ENCODE assay signal across 19 mouse cellular contexts in genomic region chr12:46676341-46676740, GRCm38 (mm10).
"Had no signal": no experiment of that assay in that cellular context is flagged by ENCODE, and none has a peak within 500 bp of the region (broad histone marks: within the 10 kb centered on the region; RNA-seq: fewer than 3 reads in every experiment).

No protein-coding gene starts in this region.

- H3K9ac ChIP-seq: kidney, embryonic 15.5 days; liver, embryonic 13.5 days; midbrain, embryonic 12.5 days; midbrain, embryonic 15.5 days; neural tube, embryonic 13.5 days; stomach, embryonic 15.5 days had no signal

- H3K27me3 ChIP-seq: kidney, embryonic 15.5 days; liver, embryonic 13.5 days; midbrain, embryonic 12.5 days; midbrain, embryonic 15.5 days; neural tube, embryonic 13.5 days; stomach, embryonic 15.5 days had no signal

- DNase-seq: kidney, adult 11 months; kidney, adult 8-10 months; kidney, postnatal 10 days; kidney, postnatal 36 days; liver, embryonic 13.5 days; lung, adult 2 months; lung, postnatal 14 days; lung, postnatal 4 days; retina, postnatal 1 day; right cerebral cortex, postnatal 25 days; spleen, adult 18-20 months; thymus, postnatal 36 days had no signal

- H3K4me2 ChIP-seq: kidney, embryonic 15.5 days; liver, embryonic 13.5 days; midbrain, embryonic 12.5 days; midbrain, embryonic 15.5 days; neural tube, embryonic 13.5 days; stomach, embryonic 15.5 days had no signal

- H3K4me1 ChIP-seq: kidney, embryonic 15.5 days; liver, embryonic 13.5 days; midbrain, embryonic 12.5 days; midbrain, embryonic 15.5 days; neural tube, embryonic 13.5 days; stomach, embryonic 15.5 days had no signal

- H3K4me3 ChIP-seq: kidney, embryonic 15.5 days; left cerebral cortex, adult 2 months; liver, embryonic 13.5 days; midbrain, embryonic 12.5 days; midbrain, embryonic 15.5 days; myocyte; neural tube, embryonic 13.5 days; stomach, embryonic 15.5 days had no signal

- H3K9me3 ChIP-seq: kidney, embryonic 15.5 days; liver, embryonic 13.5 days; midbrain, embryonic 12.5 days; midbrain, embryonic 15.5 days; neural tube, embryonic 13.5 days; stomach, embryonic 15.5 days had no signal

- H3K27ac ChIP-seq: kidney, embryonic 15.5 days; left cerebral cortex, adult 2 months; liver, embryonic 13.5 days; midbrain, embryonic 12.5 days; midbrain, embryonic 15.5 days; neural tube, embryonic 13.5 days; stomach, embryonic 15.5 days had no signal

- H3K36me3 ChIP-seq: kidney, embryonic 15.5 days; liver, embryonic 13.5 days; midbrain, embryonic 12.5 days; midbrain, embryonic 15.5 days; neural tube, embryonic 13.5 days; stomach, embryonic 15.5 days had no signal

- ATAC-seq: midbrain, embryonic 15.5 days had no signal
